Mouse (Mus musculus) lung, postnatal 0 days (tissue): ENCODE data around the gene Adora2a.

Experiments used
- CTCF ChIP-seq: IDR thresholded peaks from 2 replicates; pipeline ENCODE4 v1.5.1; 2016; ENCODE audit warnings: antibody characterized with exemption, mild to moderate bottlenecking
- EP300 ChIP-seq: IDR thresholded peaks from 2 replicates; pipeline ENCODE4 v1.6.1; 2016; ENCODE audit warnings: antibody characterized with exemption, mild to moderate bottlenecking, control low read depth

DNA sequence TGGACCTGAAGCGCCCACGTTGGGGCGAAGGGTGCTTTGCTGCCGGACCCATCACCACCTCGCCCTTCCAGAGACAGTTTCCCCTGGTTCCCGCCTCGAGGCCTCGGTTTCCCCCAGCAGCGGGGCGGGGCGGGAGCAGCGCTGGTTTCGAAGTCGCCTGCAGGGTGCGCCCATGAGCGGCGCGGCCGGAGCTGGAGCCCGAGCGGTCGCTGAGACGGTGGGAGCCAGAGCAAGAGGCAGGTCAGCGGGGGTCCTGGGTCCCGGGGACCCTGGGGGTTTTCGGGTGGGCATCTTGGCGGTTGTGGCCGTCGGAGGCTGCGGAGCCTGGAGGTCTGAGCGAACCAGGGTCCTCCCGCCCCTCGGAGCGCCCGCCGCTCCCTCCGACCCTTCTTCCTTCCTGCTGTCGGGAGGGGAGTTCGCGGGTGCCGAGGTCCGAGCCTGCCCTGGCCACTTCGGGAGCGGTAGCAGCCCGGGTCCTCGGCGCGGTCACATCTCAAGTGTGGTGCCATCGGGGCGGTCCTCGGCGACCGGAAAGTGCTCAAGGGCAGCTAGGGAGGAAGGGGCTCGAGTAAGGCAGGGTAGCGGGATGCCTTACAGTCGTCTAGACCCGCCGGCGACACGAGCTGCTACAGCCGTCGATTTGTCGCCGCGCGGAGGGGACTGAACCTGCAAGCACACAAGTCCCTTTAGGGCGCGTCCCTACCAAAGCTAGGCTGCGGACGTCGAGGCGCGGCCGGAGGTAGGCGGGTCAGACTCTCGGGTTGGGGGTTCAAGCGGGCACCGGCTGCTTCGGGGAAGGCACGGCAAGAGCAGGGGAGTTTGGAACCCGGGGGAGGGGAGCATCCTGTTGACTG, 458 bp downstream of the Adora2a start:
- peak; percentile 86 for TF ChIP-seq CTCF
- TF ChIP-seq EP300, result no peak
